Mouse (Mus musculus): ENCODE data around the gene Olfr918.

The Olfr918 gene

GRCm38 (mm10) chr9:38674501-38674900, at the start of gene Olfr918:
TSS of gene Olfr918 (minus strand) at chr9:38674601.
- no peak for DNase-seq (ENCODE audit: low spot score in 2 of 2)

- no peak for DNase-seq (ENCODE audit: low spot score in 2 of 2)
Measured at GRCm38 (mm10) chr9:38724044-38724443, 49.6 kb upstream of the Olfr918 start.

GRCm38 (mm10) chr9:38718927-38719441, 44.6 kb upstream of the Olfr918 start:
- DNase-seq (ENCODE audit: low spot score in 2 of 2), result peak in 1 of 2 experiments; percentile 14

- no peak for DNase-seq (ENCODE audit: low spot score in 2 of 2)
Measured at GRCm38 (mm10) chr9:38718102-38718501, 43.7 kb upstream of the Olfr918 start, which contains the start of gene Vwa5a. TSS of gene Vwa5a (plus strand) at chr9:38718268.

- no peak for DNase-seq (ENCODE audit: low spot score in 2 of 2)
Measured at GRCm38 (mm10) chr9:38672887-38673286, 1.5 kb downstream of the Olfr918 start.

- DNase-seq (ENCODE audit: low spot score in 2 of 2), result no peak
Measured at GRCm38 (mm10) chr9:38665742-38666141, 8.7 kb downstream of the Olfr918 start, which contains the start of gene Olfr917. TSS of gene Olfr917 (minus strand) at chr9:38665842.

- no peak for DNase-seq (ENCODE audit: low spot score in 2 of 2)
Measured at GRCm38 (mm10) chr9:38659775-38660174, 14.6 kb downstream of the Olfr918 start, which contains the start of gene Olfr916. TSS of gene Olfr916 (minus strand) at chr9:38659875.

GRCm38 (mm10) chr9:38632406-38632805, 42.0 kb downstream of the Olfr918 start:
- no peak for DNase-seq (ENCODE audit: low spot score in 2 of 2)

All from spleen, postnatal 10 days (tissue).